In the genomic region with DNA sequence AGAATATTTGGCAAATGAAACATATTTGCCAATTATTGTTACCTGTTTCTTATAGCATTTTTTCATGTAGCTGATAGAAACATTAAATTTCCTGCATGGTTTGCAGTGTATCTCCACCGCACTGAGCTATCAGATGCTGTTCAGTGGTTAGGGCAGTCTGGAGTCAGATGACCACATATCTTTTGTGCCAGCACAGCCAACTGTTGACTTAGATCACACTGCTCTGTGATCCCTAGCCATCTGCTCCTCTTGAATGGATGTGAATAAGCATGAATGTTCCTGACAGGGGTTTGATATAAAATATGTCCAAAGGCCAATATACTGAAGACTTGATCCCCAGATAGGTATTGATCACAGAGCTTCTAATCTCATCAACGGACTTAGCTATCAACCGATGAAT, we compare ENCODE assay signal across 25 mouse cellular contexts. TPM values are rescaled to one million over a fixed set of nuclear protein-coding genes. Genes with fewer than 3 reads are reported as not detected.
DNase-seq lines count a peak whose midpoint lies in the region; ATAC-seq and TF ChIP-seq lines count a peak whose summit lies in the region.
"Had no signal": no experiment of that assay in that cellular context is flagged by ENCODE, and none has a peak within 500 bp of the region (broad histone marks: within the 10 kb centered on the region; RNA-seq: fewer than 3 reads in every experiment).

No protein-coding gene starts in this region.

- H3K4me1 ChIP-seq in hindbrain, postnatal 0 days (ENCODE audit: insufficient read depth, low read length) = no peaks in the 10 kb centered on the region
- no peaks in the 10 kb centered on the region for H3K4me1 ChIP-seq in hindbrain, embryonic 12.5 days
- no peaks in the 10 kb centered on the region for H3K4me1 ChIP-seq in midbrain, postnatal 0 days (ENCODE audit: insufficient read depth, low read length)
- H3K4me1 ChIP-seq in midbrain, embryonic 15.5 days = no peaks in the 10 kb centered on the region
- H3K4me1 ChIP-seq: embryonic facial prominence, embryonic 10.5 days; embryonic facial prominence, embryonic 12.5 days; forebrain, embryonic 13.5 days; forebrain, embryonic 15.5 days had no signal

- no peaks in the 10 kb centered on the region for H3K36me3 ChIP-seq in hindbrain, postnatal 0 days (ENCODE audit: insufficient read depth, low read length)
- no peaks in the 10 kb centered on the region for H3K36me3 ChIP-seq in hindbrain, embryonic 12.5 days
- no peaks in the 10 kb centered on the region for H3K36me3 ChIP-seq in midbrain, postnatal 0 days (ENCODE audit: insufficient read depth, low read length)
- no peaks in the 10 kb centered on the region for H3K36me3 ChIP-seq in midbrain, embryonic 15.5 days (replicated peaks)
- H3K36me3 ChIP-seq in myocyte (ENCODE audit: control insufficient read depth, insufficient read depth) = no peaks in the 10 kb centered on the region
- H3K36me3 ChIP-seq: embryonic facial prominence, embryonic 10.5 days; embryonic facial prominence, embryonic 12.5 days; forebrain, embryonic 15.5 days; G1E had no signal

- peaks cover 4% of the 10 kb centered on the region; the same call in 1 of the 2 replicates for H3K27me3 ChIP-seq in hindbrain, postnatal 0 days (ENCODE audit: insufficient read depth, low read length)
- H3K27me3 ChIP-seq in hindbrain, embryonic 12.5 days = peaks cover 44% of the 10 kb centered on the region
- H3K27me3 ChIP-seq in midbrain, postnatal 0 days (ENCODE audit: insufficient read depth, low read length) = peaks cover 22% of the 10 kb centered on the region
- H3K27me3 ChIP-seq in midbrain, embryonic 15.5 days (replicated peaks) = peaks cover 50% of the 10 kb centered on the region
- peaks cover 45% of the 10 kb centered on the region for H3K27me3 ChIP-seq in myocyte (ENCODE audit: control insufficient read depth, insufficient read depth, insufficient read length)
- H3K27me3 ChIP-seq: embryonic facial prominence, embryonic 12.5 days had no signal

- no peak overlapping the region for H3K9ac ChIP-seq in hindbrain, postnatal 0 days (replicated peaks; ENCODE audit: low read length)
- no peak overlapping the region for H3K9ac ChIP-seq in hindbrain, embryonic 12.5 days
- no peak overlapping the region for H3K9ac ChIP-seq in midbrain, postnatal 0 days (replicated peaks; ENCODE audit: low read length, poor library complexity, severe bottlenecking)
- no peak overlapping the region for H3K9ac ChIP-seq in midbrain, embryonic 15.5 days
- H3K9ac ChIP-seq: embryonic facial prominence, embryonic 12.5 days; forebrain, embryonic 13.5 days; forebrain, embryonic 15.5 days; forebrain, postnatal 0 days had no signal

- no peak overlapping the region for H3ac ChIP-seq in myocyte (ENCODE audit: control insufficient read depth, insufficient read length)

- H3K9me3 ChIP-seq in hindbrain, postnatal 0 days (ENCODE audit: low read length) = no peaks in the 10 kb centered on the region
- H3K9me3 ChIP-seq in hindbrain, embryonic 12.5 days (replicated peaks) = 0 out of 2 replicates have a peak, but pooled peaks cover 3% of the 10 kb centered on the region
- H3K9me3 ChIP-seq in midbrain, postnatal 0 days (ENCODE audit: low read length) = no peaks in the 10 kb centered on the region
- H3K9me3 ChIP-seq in midbrain, embryonic 15.5 days = no peaks in the 10 kb centered on the region
- H3K9me3 ChIP-seq: embryonic facial prominence, embryonic 12.5 days; forebrain, embryonic 13.5 days; forebrain, embryonic 15.5 days; G1E had no signal

- no peak for TF ChIP-seq CTCF in hindbrain, postnatal 0 days (IDR thresholded peaks at IDR 0.05; ENCODE audit: low read depth)
- TF ChIP-seq CTCF in midbrain, postnatal 0 days (IDR thresholded peaks at IDR 0.05) = no peak

- H3K27ac ChIP-seq in hindbrain, postnatal 0 days = no peak overlapping the region
- H3K27ac ChIP-seq in hindbrain, embryonic 12.5 days = no peak overlapping the region
- H3K27ac ChIP-seq in midbrain, postnatal 0 days (ENCODE audit: low read depth, low read length) = no peak overlapping the region
- no peak overlapping the region for H3K27ac ChIP-seq in midbrain, embryonic 15.5 days
- H3K27ac ChIP-seq: embryonic facial prominence, embryonic 10.5 days; embryonic facial prominence, embryonic 12.5 days; forebrain, embryonic 13.5 days; forebrain, embryonic 15.5 days had no signal

- DNase-seq in cerebellum, postnatal 14 days = peak; percentile 68 to 69
- no peak for DNase-seq in cerebellum, postnatal 36 days
- DNase-seq in hindbrain, postnatal 0 days (ENCODE audit: low spot score) = peak; percentile 54
- DNase-seq in midbrain, postnatal 0 days (ENCODE audit: low spot score) = peak; percentile 55
- DNase-seq in kidney, adult 8-10 months = no peak
- DNase-seq: adrenal gland, adult 8-10 months; adrenal gland, postnatal 14 days; adrenal gland, postnatal 36 days; cerebellum, adult 11-12 months; cerebellum, adult 8-10 months; cerebellum, adult 9-11 months; forebrain, postnatal 0 days had no signal

- WGBS in hindbrain, postnatal 0 days = 82% methylated on average over 3 of the region's 3 CpGs
- WGBS in hindbrain, embryonic 12.5 days = 91% methylated on average over 3 of the region's 3 CpGs
- 88% methylated on average over 3 of the region's 3 CpGs for whole genome bisulfite sequencing in midbrain, postnatal 0 days
- WGBS in midbrain, embryonic 15.5 days = 93% methylated on average over 3 of the region's 3 CpGs

- H3K4me2 ChIP-seq in hindbrain, postnatal 0 days (ENCODE audit: low read depth, low read length) = no peak overlapping the region
- H3K4me2 ChIP-seq in hindbrain, embryonic 12.5 days (replicated peaks) = no peak overlapping the region
- no peak overlapping the region for H3K4me2 ChIP-seq in midbrain, postnatal 0 days (ENCODE audit: low read depth, low read length, poor library complexity, severe bottlenecking)
- no peak overlapping the region for H3K4me2 ChIP-seq in midbrain, embryonic 15.5 days
- peak overlapping the region; percentile 15 for H3K4me2 ChIP-seq in myocyte (ENCODE audit: low read depth)
- H3K4me2 ChIP-seq: embryonic facial prominence, embryonic 12.5 days; forebrain, embryonic 13.5 days; forebrain, embryonic 15.5 days had no signal

- no peak for TF ChIP-seq POLR2A in myocyte (IDR thresholded peaks at IDR 0.05; ENCODE audit: insufficient read length, low read depth)

- H3K79me2 ChIP-seq in myocyte (ENCODE audit: control insufficient read depth, insufficient read depth) = no peaks in the 10 kb centered on the region

- H3K4me3 ChIP-seq in hindbrain, postnatal 0 days (ENCODE audit: low read length) = no peak overlapping the region
- H3K4me3 ChIP-seq in hindbrain, embryonic 12.5 days = no peak overlapping the region
- no peak overlapping the region for H3K4me3 ChIP-seq in midbrain, postnatal 0 days (ENCODE audit: low read depth, low read length)
- no peak overlapping the region for H3K4me3 ChIP-seq in midbrain, embryonic 15.5 days
- no peak overlapping the region for H3K4me3 ChIP-seq in myocyte
- H3K4me3 ChIP-seq: embryonic facial prominence, embryonic 10.5 days; embryonic facial prominence, embryonic 12.5 days; forebrain, embryonic 13.5 days; forebrain, embryonic 15.5 days had no signal

- peak; percentile 66; the same call in 1 of the 2 replicates for ATAC-seq in hindbrain, postnatal 0 days
- no peak for ATAC-seq in hindbrain, embryonic 12.5 days (ENCODE audit: low FRiP score)
- no peak for ATAC-seq in midbrain, postnatal 0 days (ENCODE audit: low FRiP score)
- ATAC-seq in midbrain, embryonic 15.5 days (replicated peaks) = no peak
- ATAC-seq: activated CD4-positive, CD25-positive, alpha-beta regulatory T cell, adult 4 months; forebrain, embryonic 13.5 days; forebrain, embryonic 15.5 days; forebrain, postnatal 0 days; Patski had no signal

TF ChIP-seq in myocyte, 11 proteins besides CTCF, POLR2A, EP300 and RAD21:
- TF ChIP-seq MYOG (IDR thresholded peaks at IDR 0.05; ENCODE audit: control insufficient read depth in 1 of 3, insufficient read depth in 1 of 3, insufficient read length in 2 of 3, low read depth in 2 of 3) (no peak), E2F4 (IDR thresholded peaks at IDR 0.05; ENCODE audit: insufficient read depth) (no peak), SRF (IDR thresholded peaks at IDR 0.05; ENCODE audit: control insufficient read depth, insufficient read length, low read depth) (no peak), MYOD1 (IDR thresholded peaks at IDR 0.05; ENCODE audit: control insufficient read depth in 1 of 3, insufficient read length in 2 of 3, low read depth in 2 of 3) (no peak), POLR2AphosphoS2 (IDR thresholded peaks at IDR 0.05; ENCODE audit: insufficient read length, low read depth) (no peak), TCF12 (IDR thresholded peaks at IDR 0.05; ENCODE audit: insufficient read depth, poor library complexity, severe bottlenecking) (no peak), REST (IDR thresholded peaks at IDR 0.05; ENCODE audit: insufficient read depth, insufficient read length) (no peak), MAX (IDR thresholded peaks at IDR 0.05; ENCODE audit: low read depth) (no peak), CEBPB (IDR thresholded peaks at IDR 0.05; ENCODE audit: insufficient read depth, poor library complexity, severe bottlenecking) (no peak), TCF3 (IDR thresholded peaks at IDR 0.05; ENCODE audit: insufficient read length, low read depth) (no peak), USF1 (IDR thresholded peaks at IDR 0.05; ENCODE audit: low read depth) (no peak)

RNA-seq across cellular contexts. Expression of gene 4930447C04Rik, which starts 17.9 kb away (rescaled TPM):
- total RNA-seq in hindbrain, postnatal 0 days (2014; rRNA removed) = 1.7 and 3.7 TPM in 2 replicates
- polyA plus RNA-seq in hindbrain, postnatal 0 days (2015; fragmentation: Nextera tagmentation; extraction: Ambion mirVana) = 7.9 and 8.8 TPM in 2 replicates
- 4.1 and 4.2 TPM in 2 replicates for polyA plus RNA-seq in hindbrain, embryonic 12.5 days (2016; fragmentation: Nextera tagmentation; extraction: Ambion mirVana)
- total RNA-seq in midbrain, postnatal 0 days (2014; rRNA removed) = 7.6 and 9.9 TPM in 2 replicates
- polyA plus RNA-seq in midbrain, postnatal 0 days (2015; fragmentation: Nextera tagmentation; extraction: Ambion mirVana) = 7.8 and 8.9 TPM in 2 replicates
- polyA plus RNA-seq in midbrain, embryonic 15.5 days (2015; fragmentation: Nextera tagmentation; extraction: Ambion mirVana) = 4.0 and 4.8 TPM in 2 replicates
- polyA plus RNA-seq in myocyte (2012; fragmentation: generic; extraction: Trizol) = not detected
- polyA plus RNA-seq: C2C12, G1E, Patski had no signal

RNA-seq across cellular contexts. Expression of gene Six6, which starts 18.8 kb away (rescaled TPM):
- 0.22 TPM in 1 of 2 replicates, not detected in the other for total RNA-seq in hindbrain, postnatal 0 days (2014; rRNA removed)
- polyA plus RNA-seq in hindbrain, postnatal 0 days (2015; fragmentation: Nextera tagmentation; extraction: Ambion mirVana) = not detected in 2 replicates
- 0.17 TPM in 1 of 2 replicates, not detected in the other for polyA plus RNA-seq in hindbrain, embryonic 12.5 days (2016; fragmentation: Nextera tagmentation; extraction: Ambion mirVana)
- 0.11 TPM in 1 of 2 replicates, not detected in the other for total RNA-seq in midbrain, postnatal 0 days (2014; rRNA removed)
- 1.2 and 3.8 TPM in 2 replicates for polyA plus RNA-seq in midbrain, postnatal 0 days (2015; fragmentation: Nextera tagmentation; extraction: Ambion mirVana)
- 0.61 and 1.5 TPM in 2 replicates for polyA plus RNA-seq in midbrain, embryonic 15.5 days (2015; fragmentation: Nextera tagmentation; extraction: Ambion mirVana)
- polyA plus RNA-seq in myocyte (2012; fragmentation: generic; extraction: Trizol) = not detected
- total RNA-seq: adrenal gland, adult 18-20 months; adrenal gland, adult 8-10 months; adrenal gland, postnatal 14 days; adrenal gland, postnatal 36 days had no signal
- polyA plus RNA-seq: C2C12; cortical plate, adult 2 months; G1E; Patski had no signal

Comparison
In these comparisons a context has a peak if more than half of its experiments do, and no peak if none do; other contexts are left out.
1. DNase-seq: peak in cerebellum, postnatal 14 days (2 of 2), hindbrain, postnatal 0 days (single experiment) and midbrain, postnatal 0 days (single experiment); none in cerebellum, postnatal 36 days (0 of 2) and kidney, adult 8-10 months (0 of 2).